Mouse (Mus musculus) neutrophil, adult 59 days (primary cell): Measurements from ENCODE around the gene Ddi2. TPM values are rescaled to one million over a fixed set of nuclear protein-coding genes. Genes with fewer than 3 reads are reported as not detected.

Experiments used
- total RNA-seq, 2 experiments: library from RNA; stranded (reverse); gene quantifications; 1 replicate in 1 of 2; 2 replicates in 1 of 2; pipeline ENCODE4 v1.2.4; 2023

Ddi2 gene
- 10 to 100 TPM; 35.2 to 40.9 TPM for total RNA-seq

DNA sequence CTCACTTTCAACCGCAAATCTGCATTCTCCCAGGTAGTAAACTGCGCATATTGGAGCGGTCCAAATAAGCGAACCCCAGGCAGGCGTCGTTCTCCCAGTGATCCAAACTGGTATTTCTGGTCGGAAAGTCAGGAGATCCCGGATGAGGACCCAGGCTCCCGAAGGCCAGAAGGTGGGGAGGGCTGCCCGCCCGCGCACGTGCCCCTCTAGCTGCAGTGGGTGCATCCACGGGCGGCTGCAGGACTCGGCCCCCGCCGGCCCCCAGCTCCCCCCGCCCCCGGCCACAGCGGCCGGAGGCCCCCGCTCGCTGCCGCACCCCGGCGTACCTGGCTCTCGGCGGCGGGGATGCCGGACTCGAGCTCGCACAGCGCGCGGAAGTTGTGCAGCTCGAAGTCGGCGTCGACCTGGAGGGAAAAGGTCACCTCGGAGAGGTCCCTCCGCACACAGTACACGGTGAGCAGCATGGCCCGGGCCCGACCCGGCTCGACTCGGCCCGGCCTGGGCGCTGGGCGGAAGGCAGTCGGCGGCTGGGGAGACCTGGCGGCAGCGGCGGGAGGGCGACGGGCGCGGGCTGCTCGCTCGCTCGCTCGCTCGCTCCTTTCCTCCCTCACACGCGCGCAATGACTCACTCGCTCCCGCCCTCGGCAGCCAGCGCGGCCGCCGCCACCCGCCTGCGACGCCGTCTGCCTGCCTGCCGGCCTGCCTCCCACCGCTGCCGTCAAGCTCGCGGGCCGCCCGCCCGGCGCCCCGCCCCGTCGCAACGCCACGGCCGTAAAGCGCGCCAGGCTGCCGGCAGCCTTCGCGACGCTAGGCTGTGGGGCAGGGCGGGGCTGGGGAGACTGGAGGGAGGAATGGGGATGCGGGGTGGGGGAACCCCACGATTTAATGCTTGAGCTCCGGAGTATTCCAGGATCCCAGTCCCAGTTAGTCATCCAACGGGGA lies at the start of gene Ddi2:
Gene Ddi2 (minus strand): TSS at position 689 of the 942 bp plus-strand sequence.

DNA sequence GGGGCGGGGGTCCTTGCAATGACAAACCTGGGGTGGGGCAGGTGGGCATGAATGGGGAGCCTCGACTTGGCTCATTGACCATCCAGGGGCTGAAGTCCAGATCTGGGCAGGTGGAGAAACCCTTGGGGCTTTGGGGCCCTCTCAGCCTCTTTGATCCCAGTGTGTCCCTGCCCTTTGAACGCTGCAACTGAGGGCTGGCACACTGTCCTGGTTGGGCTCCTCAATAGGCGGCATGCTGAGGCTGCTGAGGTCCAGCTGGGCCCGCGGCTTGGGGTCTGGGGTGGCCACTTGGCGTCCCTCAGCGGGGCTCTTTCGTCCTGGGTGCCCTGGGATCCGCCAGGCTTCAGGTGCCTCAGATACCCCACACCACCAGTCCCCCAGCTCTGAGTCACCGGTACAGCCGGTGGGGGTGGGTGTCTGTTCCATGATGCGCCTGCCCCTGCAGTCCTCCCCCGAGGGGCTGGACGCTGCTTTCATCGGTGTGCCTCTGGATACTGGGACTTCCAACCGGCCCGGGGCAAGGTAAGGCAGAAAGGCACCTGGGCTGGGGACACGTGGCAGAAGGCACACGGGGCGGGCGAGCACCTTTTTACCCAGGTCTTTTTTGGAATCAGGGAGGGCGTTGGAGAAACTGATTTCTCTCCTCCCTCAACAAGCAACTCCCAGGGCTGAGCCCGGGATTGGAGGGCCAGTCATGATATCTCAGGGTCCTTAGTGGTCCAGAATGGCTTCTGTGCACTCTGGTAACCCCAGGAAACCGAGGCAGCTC lies 23.5 kb upstream of the Ddi2 start, which contains the start of gene Agmat:
Gene Agmat (plus strand): TSS at position 95 of the 769 bp plus-strand sequence.

DNA sequence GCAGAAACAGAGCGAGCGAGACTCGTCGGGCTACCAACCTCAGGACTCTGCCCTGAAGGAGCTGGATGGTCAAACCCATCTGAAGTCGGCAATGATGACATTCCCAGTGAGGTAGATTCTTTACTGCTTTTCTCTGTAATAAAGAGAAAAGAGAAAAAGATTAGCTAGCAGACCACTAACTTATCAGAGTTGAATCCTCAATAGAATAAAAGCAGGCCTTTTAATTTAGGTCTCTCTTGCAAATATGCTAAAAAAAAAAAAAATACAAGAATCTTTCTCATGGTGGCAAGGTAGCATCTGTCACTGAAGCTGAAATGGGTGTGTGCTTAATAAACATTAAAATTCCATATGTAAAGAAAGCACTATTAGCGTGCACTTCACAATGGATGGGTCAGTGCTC lies 37.7 kb downstream of the Ddi2 start, which contains the start of gene Rsc1a1:
Gene Rsc1a1 (minus strand): TSS at position 101 of the 400 bp plus-strand sequence.

DNA sequence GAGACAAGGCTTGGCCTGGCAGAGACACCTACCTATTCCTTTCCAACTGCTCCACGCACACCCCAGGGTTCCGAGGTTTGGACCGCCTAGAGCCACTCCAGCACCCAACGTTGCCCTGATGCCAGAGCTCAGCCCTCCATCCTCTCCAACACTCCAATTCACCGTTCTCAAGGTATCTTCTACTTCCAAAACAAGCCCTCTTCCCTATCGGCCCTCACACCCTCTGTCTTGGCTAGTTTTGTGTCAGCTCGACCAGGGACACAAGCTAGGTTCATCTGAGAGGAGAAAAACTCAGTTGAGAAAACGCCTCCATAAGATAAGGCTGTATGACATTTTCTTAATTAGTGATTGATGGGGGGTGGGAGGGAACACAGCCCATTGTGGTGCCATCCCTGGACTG lies 58.4 kb downstream of the Ddi2 start, which contains the start of gene Plekhm2:
Gene Plekhm2 (minus strand): TSS at position 101 of the 400 bp plus-strand sequence.

Other genes starting within 250 kb of the Ddi2 start
- gene Spen, start 184.8 kb downstream of the Ddi2 start, total RNA-seq: 10 to 100 TPM; 79.5 to 93.0 TPM
- gene Fblim1, start 117.3 kb downstream of the Ddi2 start, total RNA-seq: under 1 TPM in 1 of 2 experiments, not detected in 1; 0.11 TPM
- not detected for gene Tmem82, start 104.8 kb downstream of the Ddi2 start, total RNA-seq
- gene Slc25a34, start 99.6 kb downstream of the Ddi2 start, total RNA-seq: not detected
- gene Plekhm2, start 58.5 kb downstream of the Ddi2 start, total RNA-seq: 10 to 100 TPM; 33.1 to 35.7 TPM
- gene Rsc1a1, start 37.8 kb downstream of the Ddi2 start, total RNA-seq: 1 to 10 TPM in 1 of 2 experiments, not detected in 1; 2.8 TPM
- under 1 TPM in 1 of 2 experiments, not detected in 1; 0.24 TPM for gene Agmat, start 23.3 kb upstream of the Ddi2 start, total RNA-seq
- gene Dnajc16, start 67.5 kb upstream of the Ddi2 start, total RNA-seq: 1 to 10 TPM; 3.8 to 4.5 TPM
- gene Casp9, start 70.2 kb upstream of the Ddi2 start, total RNA-seq: 10 to 100 TPM; 18.3 to 24.9 TPM
- gene Cela2a, start 102.7 kb upstream of the Ddi2 start, total RNA-seq: not detected
- not detected for gene Ctrc, start 122.9 kb upstream of the Ddi2 start, total RNA-seq
- gene Efhd2, start 151.5 kb upstream of the Ddi2 start, total RNA-seq: 100 to 1,000 TPM; 118 to 135 TPM